Mouse (Mus musculus): ENCODE results near the gene Adora1. TPM values are rescaled to one million over a fixed set of nuclear protein-coding genes. Genes with fewer than 3 reads are reported as not detected.

Adora1 gene
- total RNA-seq (2023) = not detected

DNA sequence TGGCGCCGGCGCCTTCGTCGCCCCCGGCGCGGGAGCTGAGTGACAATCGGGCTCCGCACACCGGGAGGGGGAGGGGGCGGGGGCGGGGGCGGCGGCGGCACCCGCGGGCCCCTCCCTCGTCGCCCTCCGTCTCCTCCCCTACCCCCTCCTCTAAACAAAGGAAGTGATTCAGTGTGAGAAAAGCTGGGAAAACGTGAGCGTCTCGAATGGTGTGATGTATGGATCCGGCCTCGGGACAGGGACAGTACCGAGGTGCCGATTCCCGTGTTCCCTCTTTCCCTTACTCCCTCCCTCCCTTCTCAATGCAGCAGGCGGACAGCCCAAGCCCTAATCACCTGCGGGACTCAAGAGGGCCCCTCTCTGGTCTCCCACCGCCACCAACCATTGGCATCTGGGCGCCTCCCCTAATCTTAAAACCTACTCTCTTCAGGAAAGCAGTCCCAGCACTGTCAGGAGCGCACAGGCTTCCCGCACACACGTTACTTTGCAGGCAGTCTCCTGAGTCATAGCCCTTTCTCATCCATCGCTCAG lies at the start of gene Adora1:
TSS of gene Adora1 (minus strand) at position 41 of the 531 bp plus-strand sequence.

GRCm38 (mm10) chr1:134193126-134193525 lies 42.1 kb downstream of the Adora1 start, which contains the start of gene Mybph:
TSS of gene Mybph (plus strand) at chr1:134193448.

GRCm38 (mm10) chr1:134182025-134182424 lies 53.2 kb downstream of the Adora1 start, which contains the start of gene Chil1:
TSS of gene Chil1 (plus strand) at chr1:134182176.

Other genes with a start within 250 kb of the Adora1 start
- gene Fmod, start 198.2 kb downstream of the Adora1 start, total RNA-seq (2023) = not detected
- 100 to 1,000 TPM; 238 to 281 TPM for gene Btg2, start 156.3 kb downstream of the Adora1 start, total RNA-seq (2023)
- gene Chit1, start 124.2 kb downstream of the Adora1 start, total RNA-seq (2023) = not detected
- not detected for gene Chil1, start 53.3 kb downstream of the Adora1 start, total RNA-seq (2023)
- not detected for gene Mybph, start 42.0 kb downstream of the Adora1 start, total RNA-seq (2023)
- not detected for gene Myog, start 54.6 kb upstream of the Adora1 start, total RNA-seq (2023)
- gene Ppfia4, start 97.5 kb upstream of the Adora1 start, total RNA-seq (2023) = under 1 TPM; 0.52 to 0.71 TPM
- 10 to 100 TPM; 74.1 to 76.0 TPM for gene Tmem183a, start 126.5 kb upstream of the Adora1 start, total RNA-seq (2023)
- not detected for gene 4933406M09Rik, start 150.5 kb upstream of the Adora1 start, total RNA-seq (2023)
- gene Cyb5r1, start 170.1 kb upstream of the Adora1 start, total RNA-seq (2023) = 10 to 100 TPM in 1 of 2 experiments, 1 to 10 TPM in 1; 7.0 to 11.1 TPM
- gene Adipor1, start 179.9 kb upstream of the Adora1 start, total RNA-seq (2023) = 10 to 100 TPM; 72.1 to 76.9 TPM
- 10 to 100 TPM; 34.0 to 42.7 TPM for gene Klhl12, start 220.1 kb upstream of the Adora1 start, total RNA-seq (2023)

All from B cell, adult 67 days (primary cell).